Mouse (Mus musculus) myocyte (in vitro differentiated cells): ENCODE measurements around the gene Klhl3.

Experiments used
- CEBPB ChIP-seq: IDR thresholded peaks from 2 replicates; pipeline ENCODE4 v1.6.1; 2011; ENCODE audit warnings: mild to moderate bottlenecking, moderate library complexity; ENCODE audit not compliant: poor library complexity, insufficient read depth, severe bottlenecking
- POLR2A ChIP-seq: IDR thresholded peaks from one replicate; pipeline ENCODE4 v1.6.1; 2011; ENCODE audit warnings: low read depth, mild to moderate bottlenecking, control low read depth, moderate library complexity; ENCODE audit not compliant: insufficient read length
- TCF12 ChIP-seq: IDR thresholded peaks from one replicate; pipeline ENCODE4 v1.6.1; 2011; ENCODE audit warnings: mild to moderate bottlenecking, control low read depth; ENCODE audit not compliant: poor library complexity, insufficient read depth, severe bottlenecking
- TCF3 ChIP-seq: IDR thresholded peaks from one replicate; pipeline ENCODE4 v1.6.1; 2011; ENCODE audit warnings: low read depth, control low read depth; ENCODE audit not compliant: insufficient read length
- USF1 ChIP-seq: IDR thresholded peaks from one replicate; pipeline ENCODE4 v1.6.1; 2011; ENCODE audit warnings: low read depth, mild to moderate bottlenecking, control low read depth, moderate library complexity

DNA sequence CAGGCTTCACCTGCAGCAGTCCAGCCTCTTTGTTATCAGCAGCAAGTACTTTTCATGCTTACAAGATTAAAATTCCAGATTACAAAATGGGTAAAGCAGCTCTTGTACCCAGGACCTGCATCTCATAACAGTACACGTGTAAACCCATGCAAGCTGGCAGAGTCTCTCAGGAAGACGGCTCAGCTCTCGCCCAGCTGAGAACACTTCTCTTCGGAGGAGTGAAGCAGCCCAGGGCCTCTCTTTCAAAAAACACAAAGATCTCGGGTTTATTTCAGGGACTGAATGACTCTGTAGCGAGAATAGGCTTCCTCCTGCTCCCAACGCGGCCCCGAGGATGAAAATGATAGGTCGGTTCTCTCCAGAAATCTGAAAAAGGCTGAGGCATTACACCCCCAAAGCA lies 128.8 kb downstream of the Klhl3 start:
- TF ChIP-seq TCF12 (no peak), POLR2A (no peak), USF1 (no peak), TCF3 (no peak), CEBPB (no peak)
